Mouse (Mus musculus): ENCODE results near the gene Kif28. TPM values are rescaled to one million over a fixed set of nuclear protein-coding genes. Genes with fewer than 3 reads are reported as not detected.
"Not testable (repeated sequence)": the region's sequence is repeated elsewhere in the genome, so short reads cannot be mapped to it uniquely, and the experiment has no call there.

Gene Kif28
- total RNA-seq, 2 experiments from 2014 or later: 0.41 to 0.72 TPM

DNA sequence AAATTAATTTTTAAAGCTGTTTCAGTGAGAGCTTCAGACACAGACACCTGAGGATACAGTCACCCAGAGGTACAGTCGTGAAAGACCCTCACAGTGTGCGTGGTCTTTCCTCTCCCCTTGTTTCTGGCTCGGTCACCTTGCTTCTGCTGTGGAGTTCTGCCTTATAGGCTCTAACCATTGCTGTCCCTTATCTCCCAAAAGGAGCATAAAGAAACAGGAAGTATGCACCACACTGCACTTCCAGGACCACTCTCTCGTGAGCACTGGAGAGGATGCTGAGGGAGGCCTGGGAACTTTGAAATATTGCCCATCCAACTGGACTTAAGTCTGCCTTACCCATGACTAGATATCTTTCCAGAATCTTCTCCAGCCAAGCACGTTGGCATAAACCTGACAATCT is 34.3 kb downstream of the Kif28 start:
- DNase-seq: no peak
- intact Hi-C loops (cut with DNase I): no loop called here

DNA sequence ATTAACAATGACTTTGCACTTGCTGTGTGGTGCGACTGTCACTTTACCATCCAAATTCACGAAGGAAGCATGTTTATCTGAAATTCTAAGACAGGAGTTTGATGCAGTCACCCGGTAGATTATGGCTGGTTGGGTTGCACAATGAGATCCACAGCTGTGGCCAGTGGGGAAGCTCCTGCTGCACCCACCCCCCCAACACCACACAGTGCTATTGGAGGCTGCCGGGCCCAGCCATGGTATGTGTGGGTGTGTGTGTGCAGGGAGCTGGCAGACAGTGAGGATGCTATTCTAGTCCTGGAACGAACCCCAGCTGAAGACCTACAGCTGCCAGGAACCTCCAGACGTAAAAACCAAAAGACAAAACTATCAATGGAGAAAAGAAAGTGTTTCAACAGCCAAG is 35.7 kb downstream of the Kif28 start:
- peak; percentile 56 to 70 for DNase-seq
- intact Hi-C loops (cut with DNase I): no loop called here

DNA sequence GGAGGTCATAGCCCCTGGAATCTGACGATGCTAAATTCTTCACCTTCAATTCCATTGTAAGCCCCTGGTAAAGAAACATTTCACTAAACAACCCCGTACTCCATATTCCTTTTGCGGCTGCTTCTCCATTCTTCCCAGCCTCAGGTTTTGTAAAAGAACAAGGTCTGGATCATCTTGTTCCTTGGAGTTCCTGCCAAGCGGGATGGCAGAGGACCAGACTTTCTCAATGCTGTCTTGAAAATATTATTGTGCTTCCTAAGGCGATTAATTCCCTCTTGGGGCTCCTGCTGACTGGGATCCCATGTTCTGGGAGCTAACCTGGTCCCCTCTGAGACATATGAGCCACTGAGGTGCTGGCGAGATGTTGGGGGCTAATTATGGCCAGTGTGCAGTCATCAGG is 39.9 kb downstream of the Kif28 start:
- intact Hi-C loops (cut with DNase I): no loop called here
- DNase-seq: no peak

DNA sequence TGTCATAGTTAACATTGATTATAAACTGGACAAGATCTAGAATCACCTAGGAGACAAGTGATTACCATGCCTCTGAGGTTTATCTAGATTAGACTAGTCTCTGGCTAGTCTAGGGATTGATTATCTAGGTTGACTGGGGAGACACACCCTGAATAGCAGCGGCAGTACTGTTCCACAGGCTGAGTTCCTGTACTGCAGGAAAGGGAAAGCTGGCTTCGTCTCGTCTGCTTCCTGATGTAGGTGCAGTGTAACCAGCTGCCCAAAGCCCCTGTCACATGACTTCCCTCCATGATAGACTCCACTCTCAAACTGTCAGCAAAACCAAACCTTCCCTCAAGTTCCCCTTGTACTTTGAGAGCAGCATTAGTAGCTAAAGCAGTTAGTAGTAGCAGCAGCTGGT is 40.9 kb downstream of the Kif28 start:
- no peak for DNase-seq
- intact Hi-C loops (cut with DNase I): no loop called here

DNA sequence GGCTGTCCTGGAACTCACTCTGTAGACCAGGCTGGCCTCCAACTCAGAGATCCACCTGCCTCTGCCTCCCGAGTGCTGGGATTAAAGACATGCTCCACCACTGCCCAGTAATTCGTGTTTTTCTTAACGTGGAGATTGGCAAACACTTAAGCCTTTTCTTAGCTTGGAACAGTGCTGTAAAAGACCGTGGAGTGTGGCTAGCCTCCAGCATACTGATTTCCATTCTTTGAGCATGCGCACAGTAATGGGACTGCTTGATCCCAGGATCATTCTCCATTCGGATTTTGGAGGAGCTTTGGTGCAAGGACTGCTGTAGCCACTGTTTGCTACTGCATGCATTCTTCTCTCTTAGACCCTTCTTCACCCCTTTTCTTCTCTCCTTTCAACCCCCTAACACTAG is 55.6 kb downstream of the Kif28 start:
- intact Hi-C loops (cut with DNase I): no loop called here
- DNase-seq: no peak

DNA sequence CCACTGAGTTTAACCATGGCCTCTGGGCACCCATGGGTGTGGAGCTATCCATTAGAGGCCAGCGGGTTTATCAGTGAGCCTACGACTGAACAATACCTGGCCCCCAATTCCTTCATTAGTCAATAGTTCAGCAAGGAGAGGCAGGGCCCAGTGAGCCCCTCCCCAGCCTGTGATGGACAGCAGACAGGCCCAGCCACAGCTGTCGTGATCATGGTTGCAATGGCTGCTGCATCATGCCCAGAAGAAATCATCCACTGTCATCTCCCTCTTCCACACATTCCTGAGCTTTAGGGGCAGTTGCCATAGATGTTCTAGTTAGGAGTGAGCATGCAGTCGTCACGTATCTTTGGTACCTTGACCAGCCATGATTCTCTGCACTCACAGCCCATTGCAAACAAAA is 56.2 kb downstream of the Kif28 start:
- intact Hi-C loops (cut with DNase I): no loop called here
- DNase-seq: no peak

DNA sequence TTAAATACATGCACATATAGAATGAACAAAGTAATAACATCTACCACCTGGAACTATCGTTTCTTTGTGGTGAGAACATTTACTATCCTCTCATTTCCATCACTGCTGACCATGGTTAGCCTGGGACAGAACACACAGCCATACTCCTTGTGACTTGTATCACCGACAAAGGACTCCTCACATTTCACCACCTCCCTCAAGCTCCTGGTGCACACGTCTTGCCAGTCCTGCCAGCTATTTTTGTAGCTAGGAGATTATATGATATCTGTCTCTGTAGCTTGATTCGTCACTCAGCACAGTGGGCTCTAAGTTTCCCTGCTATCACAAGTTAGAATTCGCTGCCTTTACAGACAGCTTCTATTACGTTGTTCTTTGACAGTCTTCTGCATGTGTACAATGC is 56.7 kb downstream of the Kif28 start:
- DNase-seq: no peak
- intact Hi-C loops (cut with DNase I): no loop called here

DNA sequence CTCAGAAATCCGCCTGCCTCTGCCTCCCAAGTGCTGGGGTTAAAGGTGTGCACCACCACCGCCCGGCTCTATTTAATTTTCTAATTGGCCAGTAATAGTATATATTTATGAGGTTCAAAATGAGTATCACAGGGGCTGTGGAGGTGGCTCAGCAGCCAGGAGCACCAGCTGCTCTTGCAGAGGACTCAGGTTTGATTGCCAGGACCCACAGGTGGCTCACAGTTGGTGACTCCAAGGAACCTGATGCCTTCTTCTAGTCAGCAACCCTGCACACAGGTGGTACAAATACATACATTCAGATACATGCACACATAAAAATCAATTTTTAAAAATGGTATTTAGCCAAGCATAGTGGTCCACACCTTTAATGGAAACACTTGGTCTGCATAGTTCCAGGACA is 57.1 kb downstream of the Kif28 start:
- intact Hi-C loops (cut with DNase I): no loop called here
- DNase-seq: no peak

DNA sequence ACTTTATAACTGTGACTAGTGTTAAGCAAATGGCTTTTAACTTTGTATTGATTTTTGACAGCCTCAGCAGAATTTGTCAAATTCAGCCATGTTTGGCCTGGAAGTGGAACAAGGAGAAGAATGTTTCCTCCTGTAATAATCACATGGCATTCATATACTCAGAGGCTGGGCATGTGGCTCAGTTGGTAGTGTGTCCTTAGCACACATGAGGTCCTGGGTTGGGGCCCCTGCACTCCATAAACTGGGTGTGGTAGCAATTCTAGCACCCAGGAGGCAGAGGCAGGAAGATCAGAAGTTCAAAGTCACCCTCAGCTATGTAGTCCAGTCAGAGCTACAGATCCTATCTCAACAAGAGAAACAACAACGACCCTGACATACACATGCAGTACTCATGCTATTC is 57.8 kb downstream of the Kif28 start:
- no peak for DNase-seq
- intact Hi-C loops (cut with DNase I): no loop called here

DNA sequence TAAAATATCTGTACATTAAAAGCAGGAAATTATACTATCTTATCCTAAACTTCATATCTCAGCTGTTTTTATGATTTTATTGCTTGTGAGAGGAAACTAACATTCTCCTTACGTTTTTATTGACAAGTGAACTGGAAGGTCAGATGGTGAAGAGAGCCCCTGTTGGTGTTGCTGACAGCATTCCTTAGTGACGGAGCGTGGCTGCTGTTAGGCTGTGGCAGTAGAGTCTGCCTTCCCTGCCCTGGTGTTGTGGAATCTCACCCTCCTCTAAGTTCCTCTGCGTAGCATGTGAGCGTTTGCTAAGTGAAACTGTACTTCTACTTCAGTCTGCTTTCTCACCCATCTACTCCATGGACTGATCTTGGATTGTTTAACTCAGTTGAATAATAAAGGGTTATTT is 58.3 kb downstream of the Kif28 start:
- intact Hi-C loops (cut with DNase I): no loop called here

DNA sequence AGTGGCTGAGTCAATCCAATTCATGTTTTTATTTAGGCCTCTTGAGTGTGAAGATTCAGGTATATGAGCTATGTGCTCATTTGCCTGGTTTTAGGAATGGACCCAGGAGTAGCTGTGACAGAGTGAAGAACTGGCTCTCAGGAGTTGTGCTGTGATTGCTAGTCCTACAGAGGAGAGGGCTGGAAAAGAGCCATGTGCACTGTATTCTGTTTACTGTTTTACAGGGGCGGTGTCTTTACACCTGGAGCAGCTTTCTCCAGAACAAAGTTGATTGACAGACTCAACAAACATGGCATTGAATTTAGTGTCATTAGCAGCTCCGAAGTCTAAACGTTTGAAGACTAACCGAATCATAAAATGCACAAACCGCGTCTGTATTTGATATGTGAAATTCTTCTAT is 58.7 kb downstream of the Kif28 start:
- intact Hi-C loops (cut with DNase I): no loop called here
- DNase-seq: no peak

More for the DNA sequence above, 58.3 kb downstream of the Kif28 start:
- no peak for DNase-seq

DNA sequence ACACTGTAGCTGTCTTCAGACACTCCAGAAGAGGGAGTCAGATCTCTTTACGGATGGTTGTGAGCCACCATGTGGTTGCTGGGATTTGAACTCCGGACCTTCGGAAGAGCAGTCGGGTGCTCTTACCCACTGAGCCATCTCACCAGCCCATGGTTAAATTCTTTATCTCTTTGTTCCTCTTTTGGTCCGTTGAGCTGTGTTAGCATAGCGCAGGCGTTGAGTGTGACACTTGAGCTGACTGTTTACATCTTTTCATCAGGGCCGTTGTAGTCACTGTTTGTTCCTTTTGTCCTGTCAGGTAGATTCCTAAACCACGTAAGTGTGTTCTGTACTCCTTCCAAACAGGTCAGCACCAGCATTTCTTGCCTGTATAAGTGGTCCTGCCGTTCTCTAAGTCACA is 62.3 kb downstream of the Kif28 start:
- intact Hi-C loops (cut with DNase I); DNase-seq: not testable (repeated sequence)

DNA sequence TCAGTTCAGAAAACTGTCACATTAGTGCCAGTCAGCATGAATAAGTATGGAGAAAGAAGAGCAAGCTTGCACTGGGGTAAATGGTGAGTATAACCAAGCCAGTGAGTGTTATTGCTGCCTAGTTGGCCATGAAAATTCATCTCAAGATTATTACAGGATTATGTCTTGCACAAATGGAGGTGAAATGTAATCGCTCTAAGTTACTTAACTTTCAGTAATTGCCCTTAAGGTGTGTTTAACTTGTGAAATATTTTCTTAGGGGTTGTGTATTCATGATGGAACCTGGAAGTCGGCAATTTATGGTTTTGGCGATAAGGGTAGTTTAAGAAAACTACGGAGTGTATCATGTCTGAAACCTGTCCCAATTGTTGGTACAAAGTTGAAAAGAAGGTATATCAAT is 65.7 kb downstream of the Kif28 start:
- intact Hi-C loops (cut with DNase I): no loop called here
- no peak for DNase-seq

DNA sequence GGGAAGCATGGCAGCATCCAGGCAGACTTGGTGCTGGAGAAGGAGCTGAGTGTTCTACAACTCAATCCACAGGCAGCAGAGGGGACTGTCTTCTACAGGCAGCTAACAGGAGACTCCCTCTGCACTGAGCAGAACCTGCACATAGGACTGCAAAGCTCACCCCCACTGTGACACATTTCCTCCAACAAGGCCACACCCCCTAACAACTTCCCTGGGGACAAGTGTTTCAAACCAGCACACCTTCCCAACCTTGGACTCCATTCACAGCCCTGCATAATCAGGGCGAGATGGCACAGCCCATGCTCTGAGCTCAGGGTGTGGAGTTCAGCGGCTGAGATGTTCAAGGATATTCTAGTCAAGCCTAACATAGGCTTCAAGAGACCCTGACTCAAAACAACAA is 68.0 kb downstream of the Kif28 start:
- intact Hi-C loops (cut with DNase I): no loop called here
- DNase-seq: no peak

DNA sequence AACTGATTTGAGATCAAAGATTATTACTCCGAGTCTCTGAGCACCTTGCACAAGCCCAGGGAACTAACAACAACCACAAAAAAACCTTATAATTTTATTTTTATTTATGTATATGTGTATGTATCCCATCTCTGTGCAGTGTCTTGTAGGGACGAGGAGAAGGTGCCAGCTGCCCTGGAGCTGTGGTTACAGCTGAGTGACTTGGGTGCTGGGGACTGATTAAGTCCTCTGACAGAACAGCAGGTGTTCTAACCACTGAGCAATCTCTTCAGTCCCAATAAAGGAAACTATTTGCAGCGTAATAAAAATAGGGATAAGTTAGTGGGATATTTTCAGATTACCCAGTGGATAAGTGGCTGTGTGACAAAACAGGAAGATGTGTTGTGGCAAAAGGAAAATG is 70.7 kb downstream of the Kif28 start:
- intact Hi-C loops (cut with DNase I): no loop called here
- no peak for DNase-seq

DNA sequence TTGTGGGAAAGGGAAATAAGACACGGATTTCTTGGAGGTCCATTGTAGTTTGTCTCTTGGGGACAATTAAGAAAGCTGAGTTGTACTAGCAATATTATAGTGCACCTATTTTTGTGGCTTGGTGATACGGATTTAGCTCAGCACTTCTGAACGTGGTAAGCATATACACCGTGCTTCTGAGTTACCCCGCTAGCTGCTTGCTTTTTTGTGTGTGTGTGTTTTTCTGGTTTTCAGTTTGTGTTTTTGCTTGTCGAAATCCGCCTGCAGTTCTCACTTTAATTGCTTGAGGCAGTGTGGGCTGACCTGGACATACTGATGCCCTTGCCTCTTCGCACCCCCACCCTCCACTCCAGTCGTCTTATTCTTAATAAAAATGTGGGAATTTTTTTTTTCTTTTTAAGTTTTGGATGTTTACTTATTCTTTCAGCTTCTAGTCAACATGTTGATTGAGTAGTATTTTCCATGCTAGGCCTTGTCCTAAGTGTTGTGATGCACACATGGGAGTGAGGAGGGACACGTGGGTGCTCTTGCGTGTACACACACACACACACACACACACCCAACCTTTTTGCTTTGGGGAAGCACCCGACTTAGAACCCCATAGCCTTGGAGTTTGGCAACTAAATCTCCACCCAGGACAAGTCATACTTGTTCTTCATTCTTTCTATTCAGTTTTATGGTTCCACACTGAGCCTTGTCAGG is 76.1 kb downstream of the Kif28 start:
- no peak for DNase-seq
- intact Hi-C loops (cut with DNase I): no loop called here

DNA sequence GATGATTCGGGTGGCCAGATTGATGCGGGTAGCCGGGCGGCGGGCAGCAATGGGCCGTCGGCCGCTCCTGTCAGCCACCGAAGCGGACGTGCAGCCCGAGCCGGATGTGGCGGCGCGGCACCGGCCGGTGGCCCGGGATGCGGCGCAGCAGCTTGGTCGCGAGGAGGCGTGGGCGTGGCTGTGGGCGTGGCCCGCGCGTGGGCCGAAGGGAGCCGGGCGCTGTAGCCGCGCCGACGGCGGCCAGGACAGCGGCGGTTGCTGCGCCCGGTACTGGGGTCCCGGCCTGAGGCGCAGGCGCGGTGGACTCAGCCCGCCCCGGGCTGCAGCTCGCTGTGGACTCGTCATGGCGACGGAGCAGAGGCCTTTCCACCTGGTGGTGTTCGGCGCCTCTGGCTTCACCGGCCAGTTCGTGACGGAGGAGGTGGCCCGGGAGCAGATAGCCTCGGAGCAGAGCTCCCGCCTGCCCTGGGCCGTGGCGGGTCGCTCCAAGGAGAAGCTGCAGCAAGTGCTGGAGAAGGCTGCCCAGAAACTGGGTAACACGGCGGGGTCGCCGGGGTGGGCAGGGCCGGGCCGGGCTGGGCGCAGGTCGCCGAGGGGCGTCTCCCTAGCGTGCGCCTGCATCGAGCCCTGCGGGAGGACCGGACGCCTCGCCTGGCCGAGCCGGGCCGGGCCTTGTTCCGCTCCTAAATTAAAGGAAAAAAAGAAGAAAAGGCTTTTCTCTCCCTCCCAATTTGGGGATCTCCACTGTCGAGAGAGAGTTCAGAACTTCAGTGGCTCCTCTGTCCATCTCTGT is 76.9 kb downstream of the Kif28 start, which contains the start of gene Sccpdh:
Sccpdh (plus strand) TSS at position 198 of the 793 bp plus-strand sequence.
- intact Hi-C loops (cut with DNase I): no loop called here
- peak; percentile 93 for DNase-seq

DNA sequence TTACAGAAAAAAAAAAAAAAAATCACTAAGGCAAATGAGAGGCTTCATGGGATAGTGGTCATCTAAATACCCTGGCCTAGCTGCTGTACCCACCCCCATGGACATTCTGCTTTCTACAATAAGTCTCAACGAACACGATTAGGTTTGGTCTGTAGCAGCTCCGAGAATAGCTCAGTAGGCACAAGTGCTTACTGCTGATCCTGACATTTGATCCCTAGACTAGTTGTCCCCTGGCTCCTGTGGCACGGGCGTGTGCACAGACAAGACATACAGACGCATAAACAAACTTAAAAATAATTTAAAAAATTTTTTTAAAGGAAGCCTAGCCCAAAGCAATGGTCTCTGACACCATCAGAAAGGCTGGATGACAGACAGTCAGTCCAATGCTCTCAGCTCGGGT is 77.6 kb downstream of the Kif28 start:
- DNase-seq: no peak
- intact Hi-C loops (cut with DNase I): no loop called here

DNA sequence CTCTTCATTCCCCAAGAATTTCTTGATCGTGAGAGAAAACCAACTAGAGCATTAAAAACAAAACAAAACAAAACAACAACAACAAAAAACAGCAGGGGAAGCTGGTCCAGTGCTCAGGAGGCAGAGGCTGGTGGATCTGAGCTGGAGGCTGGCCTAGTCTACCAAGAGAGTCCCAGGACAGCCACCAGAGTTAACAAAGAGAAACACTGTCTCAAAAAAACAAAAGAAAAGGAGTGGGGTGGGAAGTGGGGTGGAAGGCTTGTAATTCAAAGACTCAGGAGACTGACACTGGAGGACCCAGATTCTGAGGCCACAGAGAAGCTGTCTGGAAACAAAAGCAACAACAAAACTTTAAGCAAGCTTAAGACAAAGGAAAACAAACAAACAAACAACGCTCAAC is 78.1 kb downstream of the Kif28 start:
- no peak for DNase-seq
- intact Hi-C loops (cut with DNase I): loop anchor here (1.0 kb wide), 1 partner anchor 18 kb away; no protein-coding TSS in a partner anchor

DNA sequence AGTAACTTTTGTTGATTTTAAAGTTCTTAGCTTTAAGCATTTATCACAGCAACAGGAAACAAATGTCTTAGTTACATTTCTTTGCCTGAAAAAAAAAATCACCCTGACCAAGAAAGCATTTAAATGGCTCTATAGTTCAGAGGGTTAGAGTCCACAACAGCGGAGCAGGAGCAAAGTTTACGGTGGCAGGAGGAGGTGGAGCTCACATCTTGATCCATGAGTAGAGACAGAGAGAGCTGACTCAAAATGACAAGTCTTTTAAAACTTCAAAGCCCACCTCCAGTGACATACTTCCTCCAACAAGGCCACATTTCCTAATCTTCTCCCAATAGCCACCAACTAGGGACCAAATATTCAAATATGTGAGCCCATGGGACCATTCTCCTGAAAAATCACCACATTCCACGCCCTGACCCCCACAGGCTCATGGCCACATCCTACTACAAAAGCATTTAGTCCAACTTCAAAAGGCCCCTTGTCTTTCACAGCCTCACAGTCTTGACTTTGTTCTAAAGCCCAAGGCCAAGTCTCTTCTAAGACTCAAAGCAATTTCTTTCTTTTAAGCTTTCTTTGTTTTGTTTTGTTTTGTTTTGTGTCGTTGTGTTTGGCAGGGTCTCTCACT is 80.7 kb downstream of the Kif28 start:
- no peak for DNase-seq
- intact Hi-C loops (cut with DNase I): no loop called here

DNA sequence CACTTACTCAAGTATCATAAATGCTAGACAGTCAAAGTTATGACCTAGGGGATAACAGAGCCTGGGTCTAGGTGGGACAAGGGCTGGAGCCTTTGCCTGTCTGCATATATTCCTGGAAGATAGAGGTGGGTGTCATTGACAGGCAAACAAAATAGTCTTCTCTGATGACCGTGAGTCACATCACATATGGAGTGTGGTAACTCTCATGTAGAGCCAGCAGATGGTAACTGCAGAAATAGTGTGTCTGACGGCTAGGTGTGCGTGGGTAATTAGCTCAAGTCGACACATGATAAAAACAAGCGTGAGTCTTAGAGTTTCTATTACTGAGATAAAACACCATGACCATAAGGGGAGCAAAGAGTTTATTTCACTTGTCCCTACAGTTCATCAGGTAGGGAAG is 82.0 kb downstream of the Kif28 start:
- intact Hi-C loops (cut with DNase I): no loop called here
- DNase-seq: no peak

DNA sequence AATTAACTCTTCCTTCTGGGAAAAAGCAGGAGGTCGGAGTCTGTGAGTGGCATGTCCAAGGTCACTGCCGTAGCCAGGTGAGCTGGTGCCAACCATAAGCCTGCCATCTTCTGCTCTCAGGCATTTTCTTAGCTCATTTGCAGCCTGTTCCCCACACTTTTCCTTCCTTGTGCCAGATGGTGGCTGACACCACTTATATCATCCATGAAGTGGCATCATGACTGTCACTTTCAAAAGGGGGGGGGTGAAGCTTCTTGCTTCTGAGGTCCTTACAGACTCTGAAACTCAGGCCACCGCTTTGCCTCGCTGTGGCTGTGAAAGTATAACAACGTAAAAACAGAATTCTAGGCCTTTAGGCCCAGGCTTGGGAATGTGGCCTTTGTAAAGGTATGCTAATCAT is 93.8 kb downstream of the Kif28 start:
- intact Hi-C loops (cut with DNase I): no loop called here
- no peak for DNase-seq

Data from heart, postnatal 14 days (tissue).